Mouse (Mus musculus) erythroblast, embryonic 14.5 days (primary cell): ENCODE data around the gene Cfap97d1.

ENCODE experiments used
- GATA1 ChIP-seq: IDR thresholded peaks from 2 replicates; pipeline ENCODE4 v1.6.1; 2012; ENCODE audit warnings: low read length, inconsistent platforms, mixed read lengths
- TAL1 ChIP-seq: IDR thresholded peaks from 3 replicates; pipeline ENCODE4 v1.6.1; 2012; ENCODE audit warnings: low read length, inconsistent platforms, mixed read lengths

DNA sequence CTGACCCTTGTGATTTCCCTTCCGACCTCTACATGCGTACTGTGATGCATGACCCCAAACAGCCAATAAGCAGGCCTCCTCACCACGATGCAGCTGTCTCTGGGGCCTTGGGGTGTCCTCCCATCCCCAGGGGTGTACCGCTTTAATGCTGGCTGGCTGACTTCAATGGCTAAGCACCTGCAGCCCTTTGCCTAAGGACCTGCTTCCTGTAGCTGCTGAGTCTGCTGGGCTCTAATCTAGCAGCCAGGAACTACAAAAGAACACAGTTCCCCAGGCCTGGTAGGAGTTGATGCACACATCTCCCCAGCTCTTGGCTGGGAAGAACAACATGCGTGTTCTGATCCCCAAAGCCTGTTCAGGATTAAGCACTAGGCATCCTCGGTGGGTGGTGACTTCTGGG is 31.4 kb downstream of the Cfap97d1 start:
- no peak for TF ChIP-seq GATA1
- TF ChIP-seq TAL1, result no peak
